Mouse (Mus musculus) megakaryocyte, adult 5-6 weeks (primary cell): ENCODE data around the gene Kcnma1. TPM values are rescaled to one million over a fixed set of nuclear protein-coding genes. Genes with fewer than 3 reads are reported as not detected.

Experiments used
- ATAC-seq: 2 replicates; pipeline ENCODE4 v1.8.0; 2016; ENCODE audit warnings: mild to moderate bottlenecking, inconsistent platforms; ENCODE audit not compliant: poor library complexity, severe bottlenecking
- total RNA-seq, 2 experiments: library from RNA; stranded (forward) in 1 of 2; stranded (reverse) in 1 of 2; fragments of 153-499, 151-499 nt in 1 of 2; fragments of 221-1000, 200-1000 nt in 1 of 2; gene quantifications; 2 replicates each; pipeline versions ENCODE4 v1.2.3 to v1.2.4; 2015 to 2017

The Kcnma1 gene
- total RNA-seq, 2 experiments from 2014 or later, result not detected

- no peak for ATAC-seq
Observed at GRCm38 (mm10) chr14:23877561-23877960, 136.7 kb downstream of the Kcnma1 start.

GRCm38 (mm10) chr14:23874545-23874944 lies 139.7 kb downstream of the Kcnma1 start:
- ATAC-seq, result no peak

DNA sequence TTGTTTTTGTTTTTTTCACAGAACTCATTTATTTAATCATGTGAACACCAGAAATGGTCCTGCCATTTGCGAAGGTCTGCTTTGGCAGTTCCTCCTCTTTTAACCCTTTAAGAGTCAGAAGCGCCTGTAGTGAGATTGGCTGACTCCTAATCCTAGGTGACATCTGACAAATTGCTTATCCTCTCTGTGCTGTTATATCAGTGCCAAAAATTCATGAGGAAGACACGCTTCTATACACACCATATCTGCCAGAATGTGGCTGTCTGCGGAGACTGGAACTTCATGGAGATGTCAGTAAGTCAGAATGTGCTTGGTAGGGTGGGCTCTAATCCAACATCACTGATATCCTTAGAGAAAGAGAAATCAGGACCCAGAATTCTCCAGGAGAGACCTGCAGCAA lies 157.3 kb downstream of the Kcnma1 start:
- ATAC-seq, result no peak

GRCm38 (mm10) chr14:23854946-23855345 lies 159.3 kb downstream of the Kcnma1 start:
- ATAC-seq, result no peak

DNA sequence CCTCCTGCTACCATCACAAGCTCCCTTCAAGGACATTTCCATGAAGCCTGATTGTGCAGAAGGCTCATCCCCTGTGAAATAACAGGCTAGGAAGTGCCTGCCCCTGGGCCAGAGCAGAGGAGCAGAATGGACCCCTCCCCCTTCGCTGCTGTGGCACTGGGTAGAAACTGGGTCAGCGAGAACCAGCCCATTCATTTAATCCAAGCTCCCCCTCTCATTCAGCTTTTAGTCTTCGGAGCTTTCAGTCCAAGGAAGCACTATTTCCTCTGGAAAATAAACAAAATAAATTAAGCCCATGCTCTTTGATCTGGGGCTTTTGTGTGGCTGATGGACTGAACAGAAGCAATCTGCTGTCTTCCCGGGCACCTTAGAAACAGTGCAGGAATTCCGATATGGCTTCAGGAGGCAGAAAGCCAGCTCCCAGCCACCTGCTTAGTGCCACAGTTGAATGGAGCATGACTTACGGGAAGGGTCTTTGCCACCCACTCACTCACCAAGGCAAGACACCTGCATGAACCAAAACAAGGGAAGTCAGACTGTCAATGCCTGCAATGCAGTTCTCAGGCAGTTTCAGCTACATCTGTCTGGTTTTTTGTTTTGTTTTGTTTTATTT lies 165.7 kb downstream of the Kcnma1 start:
- ATAC-seq, result no peak

- ATAC-seq, result no peak
Observed at GRCm38 (mm10) chr14:23846706-23847105, 167.6 kb downstream of the Kcnma1 start.

DNA sequence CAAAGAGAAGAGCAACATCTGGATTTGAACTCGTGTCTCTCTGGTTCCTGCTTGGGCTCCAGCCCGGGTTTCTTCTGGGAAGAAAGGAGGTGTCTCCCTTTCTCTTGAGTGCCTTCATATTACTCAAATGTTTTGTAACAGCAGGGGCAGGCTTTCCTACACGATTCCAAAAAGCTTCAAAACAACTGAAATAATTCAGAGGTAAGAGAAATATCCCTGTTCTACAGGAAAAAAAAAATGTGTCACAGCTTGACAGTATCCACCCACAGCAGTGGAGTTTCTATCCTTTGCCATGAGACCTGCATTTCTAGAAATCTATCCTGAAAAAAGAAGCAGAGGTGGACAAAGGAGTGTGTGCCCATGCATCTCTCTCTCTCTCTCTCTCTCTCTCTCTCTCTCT lies 172.3 kb downstream of the Kcnma1 start:
- ATAC-seq, result no peak

DNA sequence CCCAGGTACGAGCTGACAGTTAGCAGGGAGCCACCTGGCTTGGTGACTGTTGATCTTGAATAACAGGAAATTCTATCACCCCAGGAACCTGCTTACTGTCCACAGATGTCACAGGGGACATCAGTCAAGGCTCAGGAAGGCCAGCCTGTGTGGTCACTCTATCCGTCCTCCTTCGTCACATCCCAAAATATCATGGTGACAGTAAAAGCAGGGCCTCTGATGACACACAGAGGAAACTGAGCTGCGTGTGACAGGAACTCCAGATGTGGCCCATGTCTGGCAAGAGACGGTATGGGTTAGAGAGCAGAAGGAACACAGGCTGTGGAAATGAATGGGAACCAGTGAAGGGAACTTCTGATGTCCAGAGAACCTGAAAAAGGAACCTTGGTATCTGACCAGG lies 174.7 kb downstream of the Kcnma1 start:
- no peak for ATAC-seq

- ATAC-seq, result no peak
Observed at GRCm38 (mm10) chr14:23835387-23836111, 178.7 kb downstream of the Kcnma1 start.

DNA sequence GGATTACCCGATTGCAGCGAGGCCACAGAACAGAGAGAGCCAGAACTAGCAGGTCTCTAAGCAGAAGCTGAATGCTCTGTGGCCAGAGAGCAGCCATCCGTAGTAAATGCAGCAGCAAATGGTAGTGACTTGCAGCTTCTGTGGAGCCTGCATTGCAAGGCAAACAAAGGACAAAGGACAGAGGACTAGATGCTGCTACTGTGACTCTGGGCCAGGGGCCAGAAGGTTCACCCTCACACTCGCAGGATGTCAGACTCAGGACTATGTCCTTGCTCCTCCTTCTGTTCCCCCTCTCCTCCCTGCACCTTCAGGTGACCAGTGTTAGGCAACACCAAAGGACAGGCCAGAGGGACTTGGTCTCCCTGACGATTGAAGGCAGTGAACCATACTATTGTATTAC lies 183.0 kb downstream of the Kcnma1 start:
- ATAC-seq, result no peak

GRCm38 (mm10) chr14:23830316-23830715 lies 184.0 kb downstream of the Kcnma1 start:
- no peak for ATAC-seq

DNA sequence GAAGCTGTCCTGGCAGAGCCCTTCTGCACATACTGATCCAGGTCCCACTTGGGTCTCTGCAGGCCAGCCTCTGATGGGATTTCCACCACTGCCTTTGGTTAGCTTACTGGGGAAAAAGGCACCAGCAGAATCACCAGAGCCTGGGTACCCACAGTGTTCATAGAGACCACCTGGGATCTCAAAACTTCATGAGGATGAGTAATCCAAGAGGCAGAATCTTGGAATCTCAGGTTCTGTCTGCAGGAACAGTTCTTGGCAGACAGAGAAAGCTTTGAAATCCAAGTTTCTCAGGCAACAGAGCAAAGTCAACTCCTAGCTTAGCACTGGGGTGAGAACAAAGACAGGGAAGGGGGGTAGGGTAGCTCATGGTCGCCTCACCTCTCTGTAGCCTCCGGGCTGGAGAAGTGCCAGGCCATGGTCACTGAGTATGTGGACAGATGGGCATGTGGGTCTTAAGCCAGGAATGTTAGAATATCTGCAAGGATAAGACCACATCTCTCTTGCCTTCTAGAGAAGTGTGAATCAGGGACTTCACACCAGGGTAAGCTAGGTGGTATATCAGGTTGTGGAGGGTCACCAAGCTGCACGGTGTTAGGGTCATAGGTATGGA lies 185.5 kb downstream of the Kcnma1 start:
- no peak for ATAC-seq

- no peak for ATAC-seq
Observed at GRCm38 (mm10) chr14:23824937-23825336, 189.4 kb downstream of the Kcnma1 start.

DNA sequence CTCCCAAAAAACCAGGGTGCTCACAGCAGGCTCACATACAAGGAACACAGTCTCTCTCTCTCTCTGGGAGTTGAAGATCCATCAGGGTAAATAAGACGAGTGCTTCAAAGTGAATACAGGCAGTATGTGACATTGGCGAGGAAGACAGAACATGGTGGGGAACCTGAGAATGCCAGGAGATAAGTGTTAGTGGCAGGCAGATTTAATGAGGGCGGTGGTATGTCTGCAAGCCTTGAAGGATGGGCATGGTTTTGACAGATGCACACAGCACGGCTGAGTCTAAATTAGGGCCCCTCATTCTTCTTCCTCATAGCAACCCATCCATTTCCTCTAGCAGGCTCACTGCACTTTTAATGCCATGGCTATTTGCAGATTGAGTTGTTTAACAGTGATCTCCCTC lies 190.0 kb downstream of the Kcnma1 start:
- no peak for ATAC-seq

DNA sequence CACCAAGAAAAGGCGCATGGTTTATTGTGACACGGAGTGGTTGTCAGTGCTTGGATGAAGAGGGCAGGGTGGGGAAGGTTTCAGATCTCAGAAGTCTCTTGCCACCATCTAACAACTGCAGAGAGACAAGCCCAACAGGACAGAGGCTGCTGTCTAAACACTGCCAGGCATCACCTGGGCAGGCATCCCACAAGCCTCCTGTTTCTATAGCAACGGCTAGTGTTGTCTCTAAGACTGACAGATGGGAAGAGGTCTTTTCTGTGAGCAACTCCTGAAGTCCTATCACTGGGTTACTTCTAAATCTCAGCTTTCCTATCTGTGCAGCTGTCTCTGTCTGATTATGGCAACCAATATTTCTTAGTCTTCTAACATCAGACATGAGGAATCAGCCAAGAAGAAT lies 196.7 kb downstream of the Kcnma1 start:
- no peak for ATAC-seq

GRCm38 (mm10) chr14:23810081-23810480 lies 204.2 kb downstream of the Kcnma1 start:
- no peak for ATAC-seq

GRCm38 (mm10) chr14:23809124-23809523 lies 205.2 kb downstream of the Kcnma1 start:
- ATAC-seq, result no peak

DNA sequence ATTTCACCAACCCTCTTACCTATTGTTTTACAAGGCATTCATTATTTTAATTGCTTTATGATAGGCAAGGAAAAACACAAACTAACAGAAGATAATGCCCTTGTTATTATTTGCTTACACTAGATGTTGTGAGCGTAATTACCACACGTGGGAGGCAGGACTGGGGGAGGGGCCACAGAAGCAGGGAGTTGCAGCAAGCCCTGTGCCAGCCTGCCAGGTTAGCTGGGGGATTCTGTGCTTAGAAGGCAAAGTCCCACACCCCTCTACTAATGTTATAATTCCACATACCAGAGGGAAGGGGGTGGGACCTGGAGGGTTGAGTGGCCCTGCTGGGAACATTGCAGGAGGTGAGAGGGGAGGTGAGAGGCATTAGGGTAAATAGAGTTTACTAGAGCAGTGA lies 207.9 kb downstream of the Kcnma1 start:
- no peak for ATAC-seq

DNA sequence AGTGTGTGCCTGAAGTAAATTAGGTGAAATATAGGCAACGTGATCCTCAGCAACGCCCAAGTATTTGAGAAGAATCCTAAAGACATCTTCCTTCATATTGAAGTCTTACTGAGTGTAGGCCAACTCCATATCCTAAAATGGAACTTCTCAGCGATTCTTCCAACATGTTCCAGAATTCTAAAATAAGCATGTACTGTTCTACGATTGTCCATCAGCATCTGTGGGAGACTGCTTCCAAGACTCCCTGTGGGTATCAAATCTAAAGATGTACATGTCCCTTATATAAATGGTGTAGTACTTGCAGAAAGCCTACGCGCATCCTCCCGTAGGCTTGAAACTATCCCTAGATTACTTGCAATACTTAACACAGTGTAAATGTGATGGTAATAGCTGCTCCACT lies 217.4 kb downstream of the Kcnma1 start:
- no peak for ATAC-seq

- ATAC-seq, result no peak
Observed at GRCm38 (mm10) chr14:23792674-23793073, 221.6 kb downstream of the Kcnma1 start.

DNA sequence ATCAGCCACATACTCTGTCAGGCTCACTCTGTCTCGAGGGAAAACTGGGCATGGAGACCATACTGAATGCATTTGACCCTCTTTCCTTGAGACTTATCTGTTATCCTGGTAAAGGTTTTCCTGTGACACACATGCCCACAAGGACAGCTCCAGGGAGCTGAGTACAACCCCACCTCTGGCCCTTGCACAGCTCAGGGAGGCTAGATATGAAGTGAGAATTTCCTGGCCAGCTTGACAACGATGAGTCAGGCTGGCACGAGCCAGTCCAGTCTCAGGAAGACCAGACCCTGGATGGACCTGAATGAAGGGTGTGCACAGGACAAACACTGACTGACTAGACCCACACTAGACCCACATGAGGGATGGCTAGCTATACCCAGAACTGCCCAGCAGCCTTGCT lies 222.2 kb downstream of the Kcnma1 start:
- ATAC-seq, result no peak

DNA sequence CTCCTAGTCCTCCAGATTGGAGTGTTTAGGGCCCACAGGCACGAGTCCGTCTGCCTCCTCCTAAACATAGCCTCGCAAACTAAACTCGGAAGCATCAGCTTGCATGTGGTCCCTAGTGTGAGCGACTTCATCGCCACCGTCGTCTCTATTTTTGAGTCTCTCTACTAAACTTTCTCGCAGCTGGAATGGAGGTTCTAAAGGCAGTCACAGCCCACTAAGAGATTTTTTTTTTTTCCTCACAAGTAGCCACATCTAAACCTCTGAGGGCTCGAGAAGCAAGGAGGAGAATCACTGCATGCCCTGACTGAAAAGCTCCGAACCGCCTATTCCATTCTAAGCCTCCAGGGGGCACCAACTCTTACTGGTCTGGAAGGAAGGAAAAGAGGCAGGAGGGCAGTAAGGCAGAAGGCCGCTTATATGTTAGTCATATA lies 223.0 kb downstream of the Kcnma1 start:
- no peak for ATAC-seq
